Mouse (Mus musculus): ENCODE measurements around the gene Dnajc3.
A peak's percentile ranks its signal among the peaks of the same experiment; 100 is the strongest.

Gene Dnajc3

DNA sequence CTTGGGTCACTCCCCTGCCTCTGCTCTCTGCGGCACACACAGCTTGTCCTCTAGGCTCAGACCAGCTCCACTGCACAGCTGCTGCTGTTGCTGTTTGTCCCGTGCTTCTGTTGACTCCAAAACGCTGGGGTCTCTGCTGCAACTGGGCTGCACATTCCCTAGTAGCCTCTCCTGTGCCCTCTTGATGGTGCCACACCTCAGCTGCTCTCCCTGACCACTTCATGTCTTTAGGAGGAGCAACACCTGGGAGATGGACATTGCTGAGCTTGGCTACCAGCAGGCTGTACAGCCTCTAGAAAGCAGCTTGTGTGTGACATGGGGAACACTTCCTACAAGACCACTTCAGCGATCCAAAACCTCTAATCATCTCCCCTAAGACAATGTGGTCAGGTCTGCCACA, 46.4 kb downstream of the Dnajc3 start:
- DNase-seq: no peak

DNA sequence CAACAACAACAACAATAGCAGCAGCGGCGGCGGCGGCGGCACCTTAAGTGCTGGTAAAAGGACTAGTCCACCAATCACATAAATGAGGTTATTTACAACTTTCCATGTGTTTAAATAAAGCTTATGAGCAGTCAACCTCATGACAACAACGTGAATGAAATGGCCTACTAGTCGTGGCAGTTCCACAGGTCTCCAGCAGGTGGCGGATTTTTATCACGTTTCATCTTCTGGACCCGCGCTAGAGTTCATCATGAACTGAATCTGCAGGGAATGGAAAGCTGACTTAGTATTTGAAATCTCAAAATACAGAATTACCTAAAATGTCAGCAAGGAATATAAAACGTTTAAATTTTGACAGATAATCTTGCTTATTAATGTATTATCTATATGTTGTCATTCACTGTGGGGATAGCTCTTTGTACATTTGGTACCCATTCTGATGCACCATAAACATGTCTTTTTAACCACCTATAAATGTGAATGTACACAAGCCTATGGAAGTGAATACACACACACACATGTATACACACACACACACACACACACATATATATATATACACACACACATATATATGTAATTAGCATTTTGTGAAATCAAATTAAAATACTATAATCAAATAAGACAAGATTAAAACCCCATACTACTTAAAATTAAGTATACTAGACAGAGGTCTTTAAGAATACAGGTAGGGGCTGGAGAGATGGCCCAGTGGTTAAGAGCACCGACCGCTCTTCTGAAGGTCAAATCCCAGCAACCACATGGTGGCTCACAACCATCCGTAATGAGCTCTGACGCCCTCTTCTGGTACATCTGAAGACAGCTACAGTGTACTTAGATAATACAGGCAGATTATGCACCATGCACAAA, 49.1 kb downstream of the Dnajc3 start:
- DNase-seq: peak; percentile 73 to 80

DNA sequence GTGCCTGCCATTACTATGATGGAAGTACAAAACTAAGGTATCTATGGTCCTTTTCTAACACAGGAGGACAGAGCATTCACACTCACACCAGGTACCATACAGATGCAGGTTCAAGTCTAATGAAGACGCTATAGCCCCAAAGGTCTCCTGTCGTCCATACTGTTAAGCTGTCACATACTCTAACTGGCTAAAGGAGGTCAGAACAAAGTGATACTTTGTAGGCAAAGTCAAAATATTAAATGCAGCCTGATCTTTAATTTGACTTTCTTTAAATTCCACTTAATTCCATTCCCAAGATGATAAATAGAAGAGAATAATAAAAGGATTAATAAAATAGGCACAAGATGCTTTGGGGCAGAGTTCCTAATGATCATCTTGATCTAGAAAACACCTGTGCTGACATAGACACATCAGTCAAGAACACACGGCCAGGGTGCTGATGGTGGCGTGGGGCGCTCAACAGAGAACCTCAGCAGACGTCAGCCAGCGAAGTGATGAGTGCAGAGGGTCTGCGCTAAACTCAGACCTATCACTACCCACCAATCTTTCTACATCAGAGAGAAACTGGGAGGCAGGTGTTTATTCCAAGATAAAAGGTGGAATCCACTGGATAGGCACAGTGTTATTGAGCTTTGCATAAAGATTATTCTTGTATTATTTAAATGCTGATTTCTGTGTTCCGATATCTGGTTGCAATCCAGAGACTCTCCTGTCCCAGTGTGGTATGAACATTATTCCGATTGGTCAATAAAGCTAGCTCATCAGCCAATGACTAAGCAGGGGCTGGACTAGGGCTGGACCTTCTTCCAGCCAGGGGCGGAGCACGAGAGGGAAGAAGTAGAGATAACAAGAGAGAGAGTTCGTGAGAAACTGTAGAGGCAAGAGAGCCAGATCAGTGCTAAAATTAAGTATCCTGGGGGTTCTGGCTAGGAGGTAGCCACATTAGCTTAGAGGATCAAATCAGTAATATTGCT, 50.0 kb downstream of the Dnajc3 start:
- no peak for DNase-seq

DNA sequence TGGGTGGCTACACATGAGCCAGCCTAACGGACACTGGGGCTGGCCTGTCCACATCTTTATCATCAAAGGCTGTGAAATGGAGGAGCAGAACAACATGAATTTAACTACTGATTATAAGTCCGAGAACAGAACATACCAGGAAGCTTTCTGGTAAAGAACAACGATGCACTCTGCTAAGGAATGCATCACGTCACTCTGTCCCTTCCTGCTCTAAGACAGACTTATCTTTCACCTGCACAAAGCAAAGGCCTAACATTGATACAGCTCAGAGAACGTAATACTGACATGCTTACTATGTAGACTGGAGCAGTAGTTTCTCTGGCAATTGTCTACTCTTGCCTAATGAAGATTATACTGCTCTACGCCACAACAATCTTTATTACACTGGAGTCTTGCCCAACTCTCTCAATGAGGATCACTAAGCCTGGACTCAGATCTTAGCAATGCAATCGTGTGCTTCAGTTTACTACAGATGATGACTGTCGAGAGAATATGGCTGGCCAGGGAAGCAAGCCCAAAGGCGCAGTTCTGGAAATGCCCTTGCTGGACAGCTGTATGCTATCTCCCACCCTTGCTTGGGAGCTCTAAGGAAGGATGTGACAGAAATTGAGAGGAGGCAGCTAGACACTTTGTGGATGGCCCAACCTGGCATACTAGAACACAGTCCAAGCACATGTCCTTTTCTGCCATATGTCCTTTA, 57.6 kb downstream of the Dnajc3 start:
- no peak for DNase-seq

DNA sequence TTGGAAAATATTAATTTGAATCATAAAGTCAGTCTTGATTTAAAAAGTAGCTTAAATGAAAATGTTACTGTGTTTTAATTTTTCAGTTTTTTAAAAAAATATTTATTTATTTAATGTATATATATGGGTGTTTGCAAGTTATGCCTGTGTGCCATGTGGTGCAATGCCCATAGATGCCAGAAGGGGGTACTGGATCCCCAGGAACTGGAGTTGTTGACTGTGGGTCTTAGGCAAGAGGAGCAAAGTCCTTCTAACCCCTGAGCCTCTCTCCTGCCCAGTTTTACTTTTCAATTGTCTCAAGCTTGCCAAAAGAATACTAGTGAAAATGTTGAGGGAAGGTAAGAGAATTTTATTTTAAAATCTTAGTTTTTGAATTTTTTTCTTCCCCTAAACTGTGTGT, 65.5 kb downstream of the Dnajc3 start:
- peak in 1 of 2 experiments; percentile 10 for DNase-seq

DNA sequence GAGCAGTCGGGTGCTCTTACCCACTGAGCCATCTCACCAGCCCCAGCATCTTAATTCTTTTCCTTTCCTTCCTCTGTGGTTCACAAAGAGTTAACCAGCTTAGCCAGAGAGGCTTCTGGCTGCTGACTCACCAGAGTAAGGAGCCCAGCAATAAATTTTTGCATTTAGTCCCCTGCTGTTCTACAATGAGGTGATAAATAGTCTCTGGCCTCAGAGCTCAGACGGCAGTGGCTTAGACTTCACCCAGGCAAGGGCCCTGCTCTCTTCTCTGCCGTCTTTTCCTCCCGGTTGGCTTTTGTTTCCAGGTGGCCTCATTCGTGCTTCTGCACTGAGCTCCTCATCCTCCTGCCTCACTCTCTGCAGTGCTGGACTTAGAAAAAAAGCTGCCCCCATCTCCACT, 68.1 kb downstream of the Dnajc3 start:
- DNase-seq: no peak

DNA sequence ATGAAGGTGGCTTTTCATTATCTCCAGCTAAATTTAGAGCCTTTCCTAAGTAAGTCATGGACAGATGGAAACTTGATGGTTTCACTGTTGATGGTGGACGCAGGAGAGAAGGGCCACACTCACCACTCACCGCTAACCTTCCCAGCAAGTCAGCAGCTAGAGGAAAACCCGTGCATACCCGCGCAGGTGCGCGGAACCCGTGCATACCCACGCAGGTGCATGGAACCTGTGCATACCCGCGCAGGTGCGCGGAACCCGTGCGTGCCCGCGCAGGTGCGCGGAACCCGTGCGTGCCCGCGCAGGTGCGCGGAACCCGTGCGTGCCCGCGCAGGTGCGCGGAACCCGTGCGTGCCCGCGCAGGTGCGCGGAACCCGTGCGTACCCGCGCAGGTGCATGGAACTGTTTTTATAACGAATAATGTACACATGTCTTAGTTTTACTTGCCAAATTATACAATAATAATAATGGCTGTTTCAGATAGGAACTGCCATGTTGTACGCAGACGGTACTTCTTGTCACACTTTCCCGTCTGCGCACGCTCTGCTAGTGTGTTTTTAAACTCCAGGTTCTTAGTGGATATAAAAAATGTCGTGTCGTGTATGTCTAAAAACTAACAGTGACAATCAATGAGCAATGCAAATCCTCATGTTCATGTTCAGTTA, 68.8 kb downstream of the Dnajc3 start:
- peak; percentile 46 to 57 for DNase-seq

DNA sequence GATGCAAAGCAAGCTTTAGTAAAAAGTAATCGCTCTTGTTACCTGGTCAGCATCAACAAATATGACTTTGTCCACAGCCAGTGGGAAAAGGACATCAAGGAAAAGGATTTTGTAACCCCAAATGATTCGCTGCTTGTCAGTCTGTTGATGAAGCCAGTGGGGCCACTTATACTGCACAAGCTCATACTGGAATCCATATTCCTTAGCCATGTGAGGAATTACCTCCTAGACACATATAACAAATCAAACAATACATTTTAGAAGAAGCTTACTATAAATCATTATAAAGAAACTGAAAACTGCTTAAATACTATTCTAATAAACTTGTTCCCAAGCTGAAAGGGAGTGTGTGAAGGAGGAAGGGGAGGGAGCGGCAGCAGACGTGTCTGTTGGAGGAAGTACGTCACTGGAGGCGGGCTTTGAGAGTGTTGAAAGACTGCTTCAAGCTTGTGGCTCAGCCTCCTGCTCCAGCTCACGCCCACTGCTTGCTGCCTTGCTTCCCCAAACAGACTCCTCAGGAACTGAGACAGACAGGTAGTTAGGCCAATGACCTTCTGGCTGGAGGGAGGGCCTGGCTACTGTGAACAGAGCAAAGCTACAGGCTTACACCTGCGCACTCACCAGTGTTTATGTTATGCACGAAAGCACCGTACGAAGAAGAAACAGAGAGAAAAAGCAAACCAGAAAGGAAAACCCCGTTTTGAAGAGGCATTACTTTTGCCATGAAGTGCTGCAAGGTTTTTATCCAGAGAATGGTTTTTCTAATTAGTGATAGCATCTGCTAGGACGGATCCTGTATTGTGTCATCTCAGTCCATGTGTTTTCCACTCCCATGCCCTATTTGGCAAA, 69.6 kb downstream of the Dnajc3 start:
- DNase-seq: peak; percentile 98 to 99

DNA sequence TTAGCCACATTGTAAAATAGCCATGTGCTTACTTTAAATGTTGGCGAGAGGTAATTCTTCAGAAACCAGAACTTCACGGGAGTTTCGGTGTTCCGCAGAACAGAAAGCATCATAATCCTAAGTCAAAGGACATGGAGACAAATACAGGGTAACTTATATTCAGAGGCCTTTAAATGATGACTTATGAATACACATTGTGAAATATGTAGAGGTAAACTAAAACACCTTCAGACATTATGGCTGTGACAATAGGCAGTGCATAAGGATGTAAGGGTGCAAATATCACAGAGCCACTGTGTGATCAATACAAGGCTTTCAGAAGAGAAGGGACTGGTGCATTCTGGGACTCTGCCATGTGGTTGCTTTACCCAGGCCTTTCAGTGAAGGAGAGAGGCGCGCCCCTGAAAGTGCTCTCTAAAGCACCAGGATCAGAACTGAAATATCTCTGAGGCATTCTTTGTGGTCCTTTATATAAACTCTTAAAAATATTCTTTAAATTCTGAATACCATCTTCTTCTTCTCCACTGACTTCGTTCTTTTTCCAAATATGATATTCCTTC, 70.3 kb downstream of the Dnajc3 start:
- no peak for DNase-seq

DNA sequence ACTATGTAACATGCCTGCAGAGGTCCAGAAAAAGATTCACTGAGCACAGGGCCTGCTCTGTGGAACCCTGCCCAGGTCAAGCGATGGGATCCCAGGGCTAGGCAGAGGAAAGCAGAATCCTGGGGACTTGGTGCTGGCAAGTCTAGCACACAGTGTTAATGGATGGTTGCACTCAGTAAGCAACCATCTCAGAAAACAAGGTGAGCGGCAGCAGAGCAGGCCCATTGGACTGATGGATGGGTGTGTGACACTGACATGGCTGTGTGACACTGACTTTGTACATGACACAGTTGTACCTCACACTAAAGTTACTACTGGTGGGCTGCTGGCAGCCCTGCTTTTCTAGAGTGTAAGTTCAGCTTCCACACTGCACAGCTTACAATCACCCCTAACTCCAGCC, 71.8 kb downstream of the Dnajc3 start:
- DNase-seq: no peak

DNA sequence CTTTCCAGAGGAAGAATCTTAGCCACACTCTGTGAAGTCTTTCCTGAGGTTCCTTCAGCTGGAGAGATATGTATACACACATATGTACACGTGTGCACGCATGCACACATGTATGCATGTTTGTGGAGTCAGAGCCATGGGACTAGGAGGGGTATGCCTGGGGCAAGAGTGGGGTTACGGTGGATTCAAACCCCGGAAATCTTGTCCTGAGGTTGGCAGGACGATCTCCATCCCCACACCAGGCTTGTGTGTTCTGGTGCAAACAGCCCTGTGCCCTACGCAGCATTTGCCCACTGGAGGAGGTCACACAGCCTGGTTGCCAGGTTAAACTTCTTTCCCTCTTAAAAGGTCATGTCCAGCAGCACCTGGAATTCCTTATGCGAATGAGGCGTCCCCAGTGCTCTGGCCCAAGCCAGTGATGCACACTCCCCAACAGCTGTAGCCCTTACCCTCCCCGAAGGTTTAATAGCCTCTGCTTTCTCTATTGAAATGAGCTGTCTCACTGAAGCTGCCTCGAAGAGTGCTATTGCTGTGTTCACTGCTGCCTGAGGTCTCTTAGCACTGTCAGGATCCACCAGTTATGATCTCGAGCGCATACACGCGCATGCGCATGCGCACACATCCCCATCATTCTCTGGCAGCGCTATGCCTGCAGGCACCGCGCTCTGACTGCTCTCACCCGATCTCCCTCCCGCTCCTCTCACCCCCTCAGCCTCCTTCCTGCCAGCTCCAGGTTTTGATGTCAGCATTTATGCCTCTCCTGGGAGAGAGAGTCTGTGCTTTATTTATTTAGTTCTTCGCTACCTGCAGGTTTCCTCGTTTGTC, 75.0 kb downstream of the Dnajc3 start:
- peak; percentile 77 to 80 for DNase-seq

DNA sequence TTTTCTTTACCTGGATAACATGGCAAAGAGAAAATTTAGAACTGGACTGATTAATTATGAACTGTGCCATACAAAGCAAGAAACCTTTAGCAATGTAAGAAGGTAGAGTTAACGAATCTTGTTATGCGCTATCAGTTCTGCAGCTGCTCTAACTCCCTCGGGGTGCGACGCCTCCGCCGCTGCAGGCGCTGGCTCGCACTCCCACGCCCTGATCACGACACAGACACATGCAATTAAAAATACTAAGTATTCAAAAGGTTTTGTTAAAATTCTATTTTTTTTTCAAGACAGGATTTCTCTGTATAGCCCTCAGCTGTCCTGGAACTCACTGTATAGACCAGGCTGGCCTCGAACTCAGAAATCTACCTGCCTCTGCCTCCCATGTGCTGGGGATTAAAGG, 75.8 kb downstream of the Dnajc3 start:
- no peak for DNase-seq

DNA sequence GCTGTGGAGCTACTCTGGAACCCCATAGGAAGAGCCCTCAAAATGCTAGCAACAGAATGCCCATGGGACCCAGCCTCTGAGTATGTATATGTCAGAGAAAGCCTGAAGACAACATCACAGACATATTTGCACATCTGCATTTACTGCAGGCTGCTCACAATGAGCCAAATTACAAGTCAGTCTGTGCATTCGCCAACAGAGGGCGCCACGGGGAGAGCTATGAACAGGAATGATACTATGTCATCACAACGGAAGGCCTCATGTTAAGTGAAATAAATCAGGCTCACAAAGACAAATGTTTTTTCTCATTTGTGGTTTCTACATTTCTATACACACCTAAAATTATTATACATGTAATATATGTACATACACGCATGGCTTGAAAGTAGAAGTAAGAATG, 88.1 kb downstream of the Dnajc3 start:
- DNase-seq: peak in 1 of 2 experiments; percentile 11

DNA sequence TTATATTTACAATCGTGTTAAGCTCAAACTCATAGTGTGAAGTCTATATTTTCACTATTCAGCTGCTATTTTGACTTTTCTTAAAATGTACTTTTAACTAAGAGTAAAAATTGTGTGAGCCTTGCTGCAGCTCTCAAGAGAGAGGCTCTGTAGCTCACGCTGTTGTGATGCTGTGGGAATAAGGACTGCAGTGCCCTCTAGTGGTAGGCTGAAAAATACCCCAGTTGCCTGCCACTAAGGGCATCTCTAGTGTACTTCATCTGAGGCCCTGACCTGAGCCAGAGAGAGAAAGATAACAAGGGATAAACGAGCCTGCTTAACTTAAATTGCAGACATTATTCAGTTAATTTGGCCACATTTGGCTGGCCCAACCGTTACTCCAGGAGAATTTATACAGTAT, 89.4 kb downstream of the Dnajc3 start:
- DNase-seq: peak; percentile 41 to 47

DNA sequence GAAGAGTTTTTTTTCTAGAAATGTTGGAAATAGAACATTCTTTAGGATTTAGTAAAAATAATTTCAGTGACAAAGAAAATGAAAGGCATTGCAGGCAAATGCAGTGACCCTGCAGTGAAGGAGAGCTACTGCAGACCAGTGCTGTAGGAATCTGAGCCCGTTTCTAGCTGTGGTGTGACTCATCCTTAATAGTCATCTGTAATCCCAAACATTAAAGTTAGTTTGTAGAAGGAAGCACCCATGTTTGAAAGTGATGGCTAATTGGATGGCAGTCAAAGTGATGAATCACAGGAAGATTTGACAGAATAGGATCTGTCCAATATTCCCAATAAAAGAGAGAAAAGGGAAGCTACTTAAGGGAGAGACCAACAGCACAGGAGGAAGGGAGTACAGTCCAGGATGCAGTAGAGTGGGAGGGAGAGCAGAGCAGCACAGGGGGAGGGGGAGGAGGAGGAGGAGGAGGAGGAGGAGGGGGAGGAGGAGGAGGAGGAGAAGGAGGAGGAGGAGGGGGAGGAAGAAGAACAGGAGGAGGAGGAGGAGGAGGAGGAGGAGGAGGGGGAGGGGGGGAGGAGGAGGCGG, 90.0 kb downstream of the Dnajc3 start:
- DNase-seq: no peak

All from cerebellum, postnatal 36 days (tissue).